Mouse (Mus musculus): ENCODE results near the gene AI467606. TPM values are rescaled to one million over a fixed set of nuclear protein-coding genes. Genes with fewer than 3 reads are reported as not detected.

Gene AI467606
- polyA plus RNA-seq, 1 experiment: 1.4 TPM

GRCm38 (mm10) chr7:127133125-127133524 lies 42.0 kb downstream of the AI467606 start:
- Histone ChIP-seq H3K9me3 (ENCODE audit: control insufficient read depth, low read length) (no peaks in the 10 kb centered on the region), H3K36me3 (ENCODE audit: control insufficient read depth) (peaks cover 26% of the 10 kb centered on the region), H3K27me3 (ENCODE audit: control insufficient read depth) (no peaks in the 10 kb centered on the region), H3K4me1 (ENCODE audit: control insufficient read depth) (peaks cover 58% of the 10 kb centered on the region), H3K4me3 (replicated peaks) (no peak overlapping the region)
- no peak for TF ChIP-seq TAL1 (IDR thresholded peaks at IDR 0.05; ENCODE audit: low read length)
- TF ChIP-seq GATA1 (IDR thresholded peaks at IDR 0.05; ENCODE audit: low read length): no peak

- peaks cover 65% of the 10 kb centered on the region for H3K4me1 ChIP-seq (ENCODE audit: control insufficient read depth)
- H3K27me3 ChIP-seq (ENCODE audit: control insufficient read depth): no peaks in the 10 kb centered on the region
- no peaks in the 10 kb centered on the region for H3K9me3 ChIP-seq (ENCODE audit: control insufficient read depth, low read length)
- peak overlapping the region; percentile 13 for H3K4me3 ChIP-seq (replicated peaks)
- TF ChIP-seq TAL1 (IDR thresholded peaks at IDR 0.05; ENCODE audit: low read length): no peak
- no peak for TF ChIP-seq GATA1 (IDR thresholded peaks at IDR 0.05; ENCODE audit: low read length)
- peaks cover 26% of the 10 kb centered on the region for H3K36me3 ChIP-seq (ENCODE audit: control insufficient read depth)
Observed at GRCm38 (mm10) chr7:127134821-127135447, 43.8 kb downstream of the AI467606 start.

- no peak for TF ChIP-seq GATA1 (IDR thresholded peaks at IDR 0.05; ENCODE audit: low read length)
- no peak for TF ChIP-seq TAL1 (IDR thresholded peaks at IDR 0.05; ENCODE audit: low read length)
- Histone ChIP-seq H3K27me3 (ENCODE audit: control insufficient read depth) (no peaks in the 10 kb centered on the region), H3K36me3 (ENCODE audit: control insufficient read depth) (peaks cover 26% of the 10 kb centered on the region), H3K4me1 (ENCODE audit: control insufficient read depth) (peaks cover 80% of the 10 kb centered on the region), H3K4me3 (replicated peaks) (peak overlapping the region; percentile 61), H3K9me3 (ENCODE audit: control insufficient read depth, low read length) (no peaks in the 10 kb centered on the region)
Observed at GRCm38 (mm10) chr7:127136181-127137071, 45.3 kb downstream of the AI467606 start.

- H3K4me1 ChIP-seq (ENCODE audit: control insufficient read depth): peaks cover 88% of the 10 kb centered on the region
- H3K27me3 ChIP-seq (ENCODE audit: control insufficient read depth): no peaks in the 10 kb centered on the region
- H3K4me3 ChIP-seq (replicated peaks): peak within 1 kb of the TSS; percentile 61
- H3K36me3 ChIP-seq (ENCODE audit: control insufficient read depth): peaks cover 24% of the 10 kb centered on the region
- TF ChIP-seq TAL1 (IDR thresholded peaks at IDR 0.05; ENCODE audit: low read length) (no peak), GATA1 (IDR thresholded peaks at IDR 0.05; ENCODE audit: low read length) (no peak)
- H3K9me3 ChIP-seq (ENCODE audit: control insufficient read depth, low read length): no peaks in the 10 kb centered on the region
Observed at GRCm38 (mm10) chr7:127137262-127138017, 46.3 kb downstream of the AI467606 start, which contains the start of gene Spn. TSS of gene Spn (minus strand) at chr7:127137823.

GRCm38 (mm10) chr7:127139100-127139499 lies 47.9 kb downstream of the AI467606 start:
- H3K4me1 ChIP-seq (ENCODE audit: control insufficient read depth): peaks cover 95% of the 10 kb centered on the region

GRCm38 (mm10) chr7:127139562-127139961 lies 48.4 kb downstream of the AI467606 start:
- Histone ChIP-seq H3K4me3 (replicated peaks) (peak overlapping the region; percentile 30), H3K4me1 (ENCODE audit: control insufficient read depth) (peaks cover 95% of the 10 kb centered on the region)
- TF ChIP-seq GATA1 (IDR thresholded peaks at IDR 0.05; ENCODE audit: low read length) (no peak), TAL1 (IDR thresholded peaks at IDR 0.05; ENCODE audit: low read length) (no peak)

More at GRCm38 (mm10) chr7:127139100-127139499, 47.9 kb downstream of the AI467606 start:
- no peaks in the 10 kb centered on the region for H3K27me3 ChIP-seq (ENCODE audit: control insufficient read depth)
- H3K4me3 ChIP-seq (replicated peaks): peak overlapping the region; percentile 5
- H3K36me3 ChIP-seq (ENCODE audit: control insufficient read depth): peaks cover 20% of the 10 kb centered on the region
- H3K9me3 ChIP-seq (ENCODE audit: control insufficient read depth, low read length): no peaks in the 10 kb centered on the region
- TF ChIP-seq TAL1 (IDR thresholded peaks at IDR 0.05; ENCODE audit: low read length): no peak
- TF ChIP-seq GATA1 (IDR thresholded peaks at IDR 0.05; ENCODE audit: low read length): no peak

GRCm38 (mm10) chr7:127140623-127141404 lies 49.7 kb downstream of the AI467606 start:
- Histone ChIP-seq H3K9me3 (ENCODE audit: control insufficient read depth, low read length) (no peaks in the 10 kb centered on the region), H3K4me3 (replicated peaks) (no peak overlapping the region), H3K27me3 (ENCODE audit: control insufficient read depth) (no peaks in the 10 kb centered on the region), H3K36me3 (ENCODE audit: control insufficient read depth) (peaks cover 9% of the 10 kb centered on the region), H3K4me1 (ENCODE audit: control insufficient read depth) (peaks cover 93% of the 10 kb centered on the region)
- TF ChIP-seq TAL1 (IDR thresholded peaks at IDR 0.05; ENCODE audit: low read length) (no peak), GATA1 (IDR thresholded peaks at IDR 0.05; ENCODE audit: low read length) (no peak)

More at GRCm38 (mm10) chr7:127139562-127139961, 48.4 kb downstream of the AI467606 start:
- peaks cover 16% of the 10 kb centered on the region for H3K36me3 ChIP-seq (ENCODE audit: control insufficient read depth)
- H3K9me3 ChIP-seq (ENCODE audit: control insufficient read depth, low read length): no peaks in the 10 kb centered on the region
- no peaks in the 10 kb centered on the region for H3K27me3 ChIP-seq (ENCODE audit: control insufficient read depth)

- Histone ChIP-seq H3K4me1 (ENCODE audit: control insufficient read depth) (peaks cover 84% of the 10 kb centered on the region), H3K27me3 (ENCODE audit: control insufficient read depth) (no peaks in the 10 kb centered on the region), H3K4me3 (replicated peaks) (no peak overlapping the region), H3K36me3 (ENCODE audit: control insufficient read depth) (no peaks in the 10 kb centered on the region), H3K9me3 (ENCODE audit: control insufficient read depth, low read length) (no peaks in the 10 kb centered on the region)
- TF ChIP-seq TAL1 (IDR thresholded peaks at IDR 0.05; ENCODE audit: low read length) (no peak), GATA1 (IDR thresholded peaks at IDR 0.05; ENCODE audit: low read length) (no peak)
Observed at GRCm38 (mm10) chr7:127142214-127142613, 51.1 kb downstream of the AI467606 start.

All from erythroblast, embryonic 14.5 days (primary cell).